Mouse (Mus musculus) layer of hippocampus, adult 9-11 months (tissue): ENCODE measurements around the gene Txn2.
A peak's percentile ranks its signal among the peaks of the same experiment; 100 is the strongest.

ENCODE experiments used
- DNase-seq: peaks from one replicate; pipeline ENCODE4 v3.0.0; 2022

Txn2 gene

GRCm38 (mm10) chr15:77906081-77906480 lies 22.7 kb downstream of the Txn2 start:
- DNase-seq = no peak

DNA sequence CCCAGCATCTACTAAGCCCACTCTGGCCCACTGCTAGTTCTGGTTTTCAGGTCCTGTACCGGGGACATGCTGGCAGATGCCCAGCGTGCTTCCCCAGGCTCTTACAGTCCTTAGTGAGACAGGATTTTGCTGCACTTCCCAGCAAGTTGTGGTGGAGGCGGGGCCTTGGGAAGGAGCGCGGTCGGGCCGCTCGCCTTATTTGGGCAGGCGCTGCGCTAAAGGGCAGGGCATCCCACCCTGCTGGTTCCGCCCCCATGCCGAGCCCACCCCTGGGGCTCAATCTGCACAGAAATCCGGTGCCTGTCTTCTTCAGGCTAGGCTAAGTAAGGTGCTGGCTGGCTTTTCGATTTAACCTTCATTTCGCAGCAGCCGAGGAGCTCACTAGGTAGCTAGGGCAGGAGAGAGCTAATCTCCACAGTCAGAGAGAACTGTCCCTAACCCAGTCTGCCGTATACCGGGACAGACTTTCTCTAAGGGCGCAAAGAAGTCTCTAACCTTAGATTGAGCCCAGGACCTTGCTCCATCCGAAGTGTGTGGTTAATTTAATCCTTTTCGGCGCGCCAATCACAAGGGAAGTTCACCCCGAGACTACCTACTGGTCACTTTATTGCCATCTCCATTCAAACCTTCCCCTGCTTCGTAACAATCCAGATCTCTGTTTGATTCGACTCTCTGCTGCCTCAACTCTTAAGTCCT lies 23.4 kb downstream of the Txn2 start:
- DNase-seq = no peak

DNA sequence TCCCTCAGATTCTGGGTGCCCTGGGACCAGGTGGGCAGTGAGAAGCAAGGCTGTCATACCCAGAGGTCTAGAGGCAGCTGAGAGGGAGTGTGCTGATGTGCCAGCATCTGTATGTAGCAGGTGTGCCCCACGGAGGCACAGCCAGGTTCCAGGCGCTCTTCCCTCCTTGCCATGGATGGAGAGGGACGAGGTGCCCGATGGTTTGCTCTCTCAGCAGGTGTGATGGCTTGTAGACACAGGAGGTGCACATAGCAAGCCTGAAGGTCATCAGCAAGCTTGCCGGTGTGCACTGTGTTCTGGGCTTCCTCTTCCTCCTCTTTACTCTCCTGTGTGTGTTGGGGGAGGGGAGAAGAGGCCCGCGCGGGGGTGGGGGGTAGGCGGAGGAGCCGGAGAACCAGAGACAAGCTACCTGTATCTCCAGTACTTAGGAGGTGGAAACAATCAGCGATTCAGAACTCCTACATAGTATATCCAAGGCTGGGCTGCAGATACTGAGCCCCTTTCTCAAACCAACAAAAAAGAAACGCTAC lies 24.4 kb downstream of the Txn2 start:
- no peak for DNase-seq

- DNase-seq = no peak
Observed at GRCm38 (mm10) chr15:77903176-77903575, 25.6 kb downstream of the Txn2 start.

DNA sequence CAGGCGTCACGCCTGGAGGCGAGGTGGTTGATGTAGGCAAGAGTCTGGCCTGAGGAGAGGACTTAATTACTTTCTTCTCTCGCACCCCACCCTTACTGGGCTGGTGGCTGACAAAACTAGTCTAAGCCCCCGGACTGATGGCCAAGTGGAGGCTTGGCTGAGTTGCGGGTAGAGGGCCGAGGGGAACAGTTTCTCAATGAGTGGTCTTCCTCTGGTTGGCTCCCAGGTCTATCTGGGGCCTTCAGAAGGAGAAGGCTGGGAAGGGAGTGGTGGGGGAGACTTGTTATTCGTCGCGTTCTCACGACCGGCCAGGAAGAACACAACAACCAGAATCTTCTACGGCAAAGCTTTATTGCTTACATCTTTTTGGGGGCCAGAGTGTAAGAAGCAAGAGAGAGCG lies 33.9 kb downstream of the Txn2 start:
- no peak for DNase-seq

DNA sequence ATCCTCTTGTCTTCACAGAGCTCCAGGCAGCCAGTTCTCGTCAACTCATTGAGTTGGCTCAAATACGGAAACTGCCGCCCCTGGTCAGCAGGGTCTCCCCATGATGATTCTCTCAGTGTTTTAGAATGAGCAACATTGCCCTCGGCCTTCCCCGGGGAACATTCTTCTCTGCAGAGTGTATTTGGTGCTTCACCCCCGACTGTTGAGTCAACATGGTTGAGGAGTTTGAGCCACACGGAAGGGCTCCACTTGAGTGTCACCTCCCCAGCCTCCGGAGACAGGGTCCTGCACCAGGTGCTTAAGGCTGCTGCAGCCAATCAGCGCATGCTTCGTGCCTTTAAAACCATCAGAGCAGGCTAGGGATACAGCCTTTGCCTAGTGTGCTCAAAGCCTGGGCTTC lies 35.5 kb downstream of the Txn2 start:
- no peak for DNase-seq

GRCm38 (mm10) chr15:77892420-77892819 lies 36.4 kb downstream of the Txn2 start:
- DNase-seq = no peak

- no peak for DNase-seq
Observed at GRCm38 (mm10) chr15:77891766-77892165, 37.0 kb downstream of the Txn2 start.

GRCm38 (mm10) chr15:77889761-77890422 lies 38.9 kb downstream of the Txn2 start:
- DNase-seq = no peak

DNA sequence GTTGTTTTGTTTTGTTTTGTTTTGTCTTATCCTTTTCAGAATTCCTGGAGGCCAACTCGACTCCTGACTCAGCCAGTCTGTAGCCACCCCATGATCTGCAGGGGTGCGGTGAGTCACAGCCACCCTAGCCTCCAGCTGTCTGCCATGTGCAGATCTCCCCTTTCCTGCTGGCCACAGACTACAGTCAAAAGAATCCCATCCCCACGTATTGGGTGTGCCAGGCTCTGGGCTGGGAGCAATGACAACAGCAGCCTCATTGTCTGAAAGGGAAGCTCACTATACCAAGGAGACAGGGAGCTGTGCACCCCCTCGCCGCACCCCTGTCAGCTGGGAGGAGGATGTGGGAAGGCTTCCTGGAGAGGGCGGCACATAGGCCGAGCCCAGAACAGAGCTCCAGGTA lies 40.5 kb downstream of the Txn2 start:
- no peak for DNase-seq

DNA sequence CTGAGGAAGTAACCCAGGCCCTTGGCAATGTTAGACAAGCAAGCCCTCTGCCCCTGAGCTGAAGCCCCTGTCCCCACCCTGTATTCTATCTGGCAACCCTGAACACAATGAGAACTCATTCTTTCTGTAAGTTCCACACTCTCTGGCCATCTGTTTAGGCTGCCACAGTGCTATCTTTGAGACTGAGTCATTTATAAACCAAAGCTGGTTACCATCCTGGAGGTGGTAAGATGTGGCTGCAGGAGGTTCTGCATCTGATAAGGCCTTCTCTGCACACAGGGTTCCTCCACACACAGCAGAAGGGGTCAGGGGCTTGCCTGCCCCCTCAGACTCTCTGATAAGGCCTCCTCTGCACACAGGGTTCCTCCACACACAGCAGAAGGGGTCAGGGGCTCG lies 41.7 kb downstream of the Txn2 start:
- DNase-seq = peak; percentile 48

DNA sequence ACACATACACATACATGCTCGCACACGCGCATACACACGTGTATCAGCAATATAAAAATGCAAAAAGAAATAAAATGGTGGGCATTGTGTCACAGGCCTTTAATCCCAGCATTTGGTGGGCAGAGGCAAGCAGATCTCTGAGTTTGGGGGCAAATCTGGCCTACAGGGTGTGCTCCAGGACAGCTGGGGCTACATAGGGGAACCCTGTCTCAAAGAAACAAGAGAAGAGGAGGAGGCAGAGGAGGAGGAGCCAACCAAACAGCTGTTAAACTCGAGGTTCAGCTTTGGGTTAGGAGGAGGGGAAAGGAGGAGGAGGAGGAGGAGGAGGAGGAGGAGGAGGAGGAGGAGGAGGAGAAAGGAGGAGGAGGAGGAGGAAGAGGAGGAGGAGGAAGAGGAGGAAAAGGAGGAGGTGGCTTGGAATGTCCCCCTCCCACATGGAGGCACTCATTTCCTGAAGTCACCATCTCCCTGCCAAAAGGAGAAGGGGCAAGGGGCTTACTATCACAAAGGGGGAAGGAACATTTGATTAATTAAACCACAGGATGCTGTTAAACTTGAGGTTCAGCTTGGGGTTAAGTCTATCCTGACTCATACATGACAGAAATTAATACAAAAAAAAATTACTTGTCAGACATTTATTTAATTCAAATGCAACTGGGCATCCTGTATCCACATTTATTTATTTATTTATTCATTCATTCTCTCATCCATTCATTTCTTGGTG lies 42.3 kb downstream of the Txn2 start:
- no peak for DNase-seq

DNA sequence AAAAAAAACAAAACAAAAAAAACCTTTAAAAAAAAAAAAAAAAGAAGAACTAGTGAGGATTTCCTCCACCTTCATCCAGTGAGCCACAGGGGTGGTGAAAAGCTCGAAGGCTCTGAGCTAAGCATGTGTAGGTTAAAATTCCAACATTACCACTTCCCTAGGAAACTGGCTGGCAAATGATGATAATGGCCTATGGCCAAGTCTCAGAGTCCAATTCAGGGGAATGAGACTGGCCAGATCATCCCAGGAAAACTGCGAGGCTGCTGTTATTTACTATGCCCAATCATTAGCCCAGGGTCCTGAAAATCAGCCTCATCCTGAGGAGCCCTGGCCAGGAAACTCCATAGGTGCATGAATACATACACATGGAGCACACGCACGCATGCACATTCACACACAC lies 42.9 kb downstream of the Txn2 start:
- no peak for DNase-seq

- no peak for DNase-seq
Observed at GRCm38 (mm10) chr15:77885159-77885558, 43.6 kb downstream of the Txn2 start.

GRCm38 (mm10) chr15:77883697-77884010 lies 45.2 kb downstream of the Txn2 start:
- DNase-seq = no peak

- no peak for DNase-seq
Observed at GRCm38 (mm10) chr15:77882797-77883696, 45.8 kb downstream of the Txn2 start.

GRCm38 (mm10) chr15:77882297-77882696 lies 46.5 kb downstream of the Txn2 start:
- DNase-seq = no peak

DNA sequence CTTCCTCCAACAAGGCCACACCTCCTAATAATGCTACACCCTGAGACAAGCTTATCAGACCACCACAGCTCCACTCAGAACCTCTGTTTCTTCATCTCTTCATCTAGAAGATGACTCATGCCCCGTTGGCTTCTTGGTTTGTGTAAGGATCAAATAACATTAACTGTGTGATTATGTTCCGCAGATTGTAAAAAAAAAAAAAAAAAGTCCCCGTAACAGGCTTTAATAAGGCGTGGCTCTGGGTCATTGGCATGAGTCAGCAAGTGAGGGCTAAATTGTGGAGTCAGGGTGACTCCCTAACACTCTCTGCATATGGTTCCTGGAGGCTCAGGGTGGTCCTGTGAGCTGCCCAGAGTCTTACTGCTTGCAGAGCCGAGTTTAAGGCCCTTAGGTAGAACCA lies 47.1 kb downstream of the Txn2 start:
- no peak for DNase-seq

DNA sequence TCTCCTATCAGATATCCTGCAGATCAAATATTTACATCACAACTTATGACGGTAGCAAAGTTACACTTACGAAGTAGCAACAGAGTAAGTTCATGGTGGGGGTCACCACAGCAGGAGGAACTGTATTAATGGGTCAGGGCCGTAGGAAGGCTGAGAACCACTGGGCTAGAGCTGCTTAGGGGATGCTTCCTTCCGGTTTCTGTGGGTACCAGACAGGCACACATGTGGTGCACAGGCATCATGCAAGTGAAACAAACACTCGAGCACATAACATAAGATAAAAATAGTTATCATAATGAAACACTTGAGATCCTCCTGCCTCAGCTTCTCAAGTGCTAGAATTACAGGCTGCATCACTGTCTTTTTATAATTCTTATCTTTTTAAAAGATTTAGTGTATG lies 48.1 kb downstream of the Txn2 start:
- DNase-seq = no peak

GRCm38 (mm10) chr15:77879756-77880155 lies 49.0 kb downstream of the Txn2 start:
- no peak for DNase-seq

- DNase-seq = no peak
Observed at GRCm38 (mm10) chr15:77877209-77877608, 51.6 kb downstream of the Txn2 start.

DNA sequence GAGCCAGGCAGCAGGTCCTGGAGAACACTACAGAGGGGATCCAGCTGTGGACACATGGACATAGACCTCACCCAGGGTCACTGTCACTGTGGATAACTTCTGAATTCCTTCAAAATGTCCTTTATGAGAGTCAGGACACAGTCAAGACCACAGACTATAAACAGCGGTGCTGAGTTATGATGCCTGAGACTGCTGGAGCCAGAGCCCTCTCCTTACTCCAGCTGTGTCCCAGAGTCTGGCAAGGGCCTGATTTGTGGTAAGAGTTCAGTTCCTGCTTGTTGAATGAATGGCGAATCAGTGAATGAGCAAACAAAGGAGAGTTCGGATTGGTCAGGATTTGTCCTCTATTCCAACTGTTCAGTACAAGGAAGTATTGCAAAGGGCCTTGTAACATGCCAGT lies 52.1 kb downstream of the Txn2 start:
- no peak for DNase-seq

DNA sequence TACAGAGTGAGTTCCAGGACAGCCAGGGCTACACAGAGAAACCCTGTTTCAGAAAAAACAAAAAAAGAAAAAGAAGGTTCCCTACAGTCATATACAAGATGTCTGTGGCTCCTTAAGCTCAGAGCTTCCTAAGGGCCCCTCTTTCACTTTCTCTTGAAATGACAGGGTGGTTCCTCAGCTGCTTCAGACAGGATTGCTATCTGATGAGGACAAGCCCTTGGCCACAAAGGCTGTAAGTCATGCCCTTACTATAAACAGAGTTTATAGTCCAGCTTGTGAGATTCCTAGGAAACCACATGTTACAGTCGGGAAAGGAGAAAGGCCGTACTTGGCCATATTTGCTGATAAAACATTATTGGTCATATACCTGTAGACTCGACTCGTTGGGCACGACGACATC lies 52.9 kb downstream of the Txn2 start:
- DNase-seq = no peak
